Mouse (Mus musculus) liver, embryonic 14.5 days (tissue): ENCODE data around the gene Oxgr1.

Experiments
- CTCF ChIP-seq: IDR thresholded peaks from 2 replicates; pipeline ENCODE4 v1.5.1; 2016; ENCODE audit warnings: antibody characterized with exemption, low read depth, control low read depth
- EP300 ChIP-seq: IDR thresholded peaks from 2 replicates; pipeline ENCODE4 v1.6.1; 2016; ENCODE audit warnings: antibody characterized with exemption, low read depth

DNA sequence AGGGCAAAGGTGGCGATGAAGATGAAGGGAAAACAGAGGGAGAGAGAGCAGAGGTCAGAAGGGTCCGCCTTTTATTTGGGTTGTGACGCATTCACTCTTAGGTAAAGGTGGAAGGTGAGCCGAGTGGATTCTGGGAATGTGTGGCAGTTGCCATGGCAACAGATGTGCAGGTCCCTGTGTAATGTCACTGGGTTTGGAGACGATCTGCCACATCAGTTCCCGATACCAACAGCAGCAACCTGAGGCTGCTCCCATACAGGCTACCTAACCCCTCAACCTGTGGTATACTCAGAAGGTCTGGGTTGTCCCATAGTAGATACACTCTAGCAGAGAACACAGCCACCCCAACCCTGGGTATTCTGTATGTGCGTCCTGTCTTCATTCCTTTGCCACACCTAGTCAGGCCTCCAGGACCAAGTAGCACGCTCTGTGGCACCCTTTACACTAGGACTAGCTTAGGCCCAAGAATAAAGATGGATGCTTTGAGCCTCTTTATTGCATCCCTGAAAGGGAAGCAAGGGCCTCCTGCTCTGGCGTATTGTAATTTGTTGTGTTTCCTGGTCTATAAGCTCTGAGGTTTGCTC lies 41.9 kb upstream of the Oxgr1 start:
- TF ChIP-seq CTCF (no peak), EP300 (no peak)
